Mouse (Mus musculus) forebrain, embryonic 10.5 days (tissue): ENCODE measurements around the gene Il19. TPM values are rescaled to one million over a fixed set of nuclear protein-coding genes. Genes with fewer than 3 reads are reported as not detected.

Source experiments
- DNase-seq: peaks from one replicate; pipeline ENCODE4 v3.0.0-alpha.2; 2017; ENCODE audit warnings: low spot score; ENCODE audit errors: extremely low spot score
- H3K27ac ChIP-seq: fragments of 300-500 bp; sonication (generic); 2 replicates; pipeline ENCODE4 v1.5.1; 2016; ENCODE audit warnings: mild to moderate bottlenecking
- H3K27me3 ChIP-seq: fragments of 300-500 bp; sonication (generic); 2 replicates; pipeline ENCODE4 v1.6.1; 2016; ENCODE audit warnings: mild to moderate bottlenecking; ENCODE audit not compliant: poor library complexity, severe bottlenecking
- H3K36me3 ChIP-seq: fragments of 300-500 bp; sonication (generic); replicated peaks from 2 replicates; pipeline ENCODE4 v1.6.1; 2016; ENCODE audit warnings: mild to moderate bottlenecking, moderate library complexity
- H3K4me1 ChIP-seq: fragments of 300-500 bp; sonication (generic); 2 replicates; pipeline ENCODE4 v1.6.1; 2016
- H3K4me3 ChIP-seq: fragments of 300-500 bp; sonication (generic); 2 replicates; pipeline ENCODE4 v1.5.1; 2016; ENCODE audit warnings: mild to moderate bottlenecking, moderate library complexity
- H3K9me3 ChIP-seq: fragments of 300-500 bp; sonication (generic); 2 replicates; pipeline ENCODE4 v1.6.1; 2016; ENCODE audit warnings: mild to moderate bottlenecking, moderate library complexity
- WGBS: fragments of 180-500 bp; shearing (Covaris S2); methylation state at CpG from one replicate; pipeline ENCODE4 v1.1.7; 2016; 5-methylcytosine and 5-hydroxymethylcytosine counted together
- polyA plus RNA-seq: library from polyadenylated mRNA; unstranded; fragments of >200 nt; fragmentation: Nextera tagmentation; extraction: Ambion mirVana; gene quantifications from 2 replicates; pipeline ENCODE4 v1.2.1, GENCODE M21; 2016

The Il19 gene
- not detected in 2 replicates for polyA plus RNA-seq

DNA sequence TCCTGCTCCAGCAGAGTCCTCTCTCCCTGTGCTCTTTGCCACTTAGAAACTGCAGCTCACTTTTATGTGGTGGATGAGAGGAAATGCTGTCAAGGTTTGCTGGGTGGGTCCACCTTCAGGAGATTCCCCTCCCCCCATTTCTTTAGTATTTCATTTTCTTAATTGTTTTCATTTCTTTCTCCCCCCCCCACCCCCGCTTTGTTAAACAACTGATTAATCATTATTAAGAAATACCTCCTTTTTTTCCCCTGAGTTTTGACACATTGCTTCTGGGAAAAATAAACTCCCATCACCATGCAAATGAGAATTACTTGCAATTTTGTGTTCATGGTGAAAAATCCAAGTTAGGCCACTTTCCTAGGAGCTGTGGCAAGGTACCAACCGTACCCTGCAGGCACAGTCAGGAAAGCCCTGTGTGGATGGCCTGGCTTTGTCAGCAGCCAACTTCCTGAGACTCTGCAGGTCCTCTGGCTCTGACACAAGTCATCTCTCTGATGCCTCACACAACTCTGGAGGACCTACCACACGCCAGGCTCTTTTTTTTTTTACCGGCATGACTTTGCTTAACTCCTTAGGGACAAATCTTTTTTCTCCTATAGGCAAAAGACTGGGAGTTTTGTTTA, at the start of gene Il19:
Il19 (minus strand) TSS at position 51 of the 623 bp plus-strand sequence.
- Histone ChIP-seq H3K4me1 (peaks cover 17% of the 10 kb centered on the region), H3K9me3 (no peaks in the 10 kb centered on the region), H3K36me3 (no peaks in the 10 kb centered on the region), H3K27ac (no peak within 1 kb of the TSS), H3K4me3 (no peak within 1 kb of the TSS), H3K27me3 (no peaks in the 10 kb centered on the region)
- no peak for DNase-seq
- whole genome bisulfite sequencing = 78% methylated on average over 4 of the region's 4 CpGs

DNA sequence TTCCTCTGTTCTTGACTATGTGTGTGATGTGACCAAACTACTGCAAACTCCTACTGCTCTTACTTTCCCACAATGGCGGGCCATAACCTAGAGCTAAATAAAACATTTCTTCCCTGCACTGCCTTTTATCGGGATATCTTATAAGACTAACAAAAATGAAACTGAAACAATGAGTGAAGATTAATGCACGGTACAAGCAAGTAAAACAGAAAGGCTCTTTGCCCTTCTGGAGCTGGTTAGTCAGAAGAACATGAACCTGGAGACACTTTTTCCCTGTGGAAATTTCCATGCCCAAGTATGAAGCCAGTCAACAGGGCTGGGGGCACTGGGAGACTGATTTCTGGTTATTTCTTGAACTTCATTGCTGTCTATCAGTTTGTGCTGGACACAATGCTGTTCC, 49.4 kb upstream of the Il19 start:
- no peak for DNase-seq
- 0 out of 2 replicates have a peak, but pooled peaks cover 2% of the 10 kb centered on the region for H3K4me1 ChIP-seq

DNA sequence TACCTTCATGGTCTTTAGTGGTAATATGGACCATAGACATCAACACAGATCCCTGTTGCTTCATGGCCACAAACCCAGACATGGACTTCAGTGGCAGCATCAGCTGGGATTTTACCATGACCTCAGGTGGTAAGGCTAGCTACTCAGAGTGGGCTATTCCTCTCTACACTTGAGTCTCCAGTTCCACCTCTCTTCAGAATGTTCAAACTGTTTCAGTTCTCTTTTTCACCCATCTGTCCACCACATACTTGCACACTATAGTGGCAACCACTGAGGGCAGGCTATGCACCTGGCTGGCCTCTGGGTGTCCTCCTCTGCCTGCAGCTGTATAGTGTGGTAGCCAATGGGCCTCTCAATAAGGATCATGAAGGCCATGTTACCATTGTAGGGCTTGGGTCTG, 47.5 kb upstream of the Il19 start:
- H3K36me3 ChIP-seq = no peaks in the 10 kb centered on the region
- 0 out of 2 replicates have a peak, but pooled peaks cover 2% of the 10 kb centered on the region for H3K4me1 ChIP-seq
- DNase-seq = no peak
- H3K27ac ChIP-seq = no peak overlapping the region
- H3K27me3 ChIP-seq = no peaks in the 10 kb centered on the region
- H3K9me3 ChIP-seq = no peaks in the 10 kb centered on the region
- no peak overlapping the region for H3K4me3 ChIP-seq

More for the DNA sequence above, 49.4 kb upstream of the Il19 start:
- Histone ChIP-seq H3K9me3 (no peaks in the 10 kb centered on the region), H3K36me3 (no peaks in the 10 kb centered on the region), H3K4me3 (no peak overlapping the region), H3K27me3 (no peaks in the 10 kb centered on the region), H3K27ac (no peak overlapping the region)
- 87% methylated on average over 3 of the region's 3 CpGs for whole genome bisulfite sequencing

DNA sequence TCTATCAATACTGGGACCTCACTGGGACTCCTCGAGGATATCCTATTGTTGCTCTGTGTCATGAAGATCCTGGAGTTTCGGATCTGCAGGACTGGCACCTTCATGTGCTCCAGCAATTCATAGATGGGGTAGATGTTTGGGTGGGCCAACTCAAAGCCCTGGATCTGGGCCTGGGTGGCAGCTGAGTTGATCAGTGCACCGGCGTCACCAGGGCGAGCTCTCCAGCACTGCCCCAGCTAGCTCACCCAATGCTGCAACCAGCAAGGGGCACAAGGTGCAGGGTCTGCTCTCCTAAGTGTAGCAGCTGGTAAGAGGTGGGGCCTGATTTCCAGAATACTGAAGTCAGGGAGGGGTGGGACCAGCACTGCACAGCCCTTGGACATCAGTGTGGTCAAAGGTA, 47.1 kb upstream of the Il19 start:
- WGBS = 90% methylated on average over 5 of the region's 5 CpGs
- H3K27ac ChIP-seq = no peak overlapping the region
- no peaks in the 10 kb centered on the region for H3K9me3 ChIP-seq
- H3K4me1 ChIP-seq = 0 out of 2 replicates have a peak, but pooled peaks cover 2% of the 10 kb centered on the region
- no peak overlapping the region for H3K4me3 ChIP-seq
- H3K36me3 ChIP-seq = no peaks in the 10 kb centered on the region
- H3K27me3 ChIP-seq = no peaks in the 10 kb centered on the region
- no peak for DNase-seq

DNA sequence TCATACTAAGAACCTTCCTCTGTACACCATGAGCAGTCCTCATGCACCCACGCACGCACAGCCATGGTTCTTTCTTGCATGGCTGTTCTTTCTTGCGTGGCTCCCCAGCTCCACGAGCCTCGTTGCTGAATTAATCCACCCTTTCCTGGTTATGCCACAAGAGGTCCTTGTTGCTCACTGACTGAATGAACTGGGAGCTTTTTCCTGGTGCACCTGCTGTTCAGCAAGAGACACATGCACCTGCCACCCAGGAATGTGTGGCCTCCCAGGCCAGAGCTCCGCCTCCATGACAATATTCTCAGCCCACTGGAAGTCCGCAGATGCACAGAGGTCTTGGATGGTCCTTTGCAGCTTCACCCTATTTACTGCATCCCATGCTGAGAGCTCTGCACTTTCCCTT, 44.5 kb upstream of the Il19 start:
- DNase-seq = no peak
- H3K27me3 ChIP-seq = no peaks in the 10 kb centered on the region
- H3K4me1 ChIP-seq = 0 out of 2 replicates have a peak, but pooled peaks cover 2% of the 10 kb centered on the region
- H3K27ac ChIP-seq = no peak overlapping the region
- no peaks in the 10 kb centered on the region for H3K9me3 ChIP-seq
- no peaks in the 10 kb centered on the region for H3K36me3 ChIP-seq
- WGBS = 54% methylated on average over 7 of the region's 7 CpGs
- H3K4me3 ChIP-seq = no peak overlapping the region

DNA sequence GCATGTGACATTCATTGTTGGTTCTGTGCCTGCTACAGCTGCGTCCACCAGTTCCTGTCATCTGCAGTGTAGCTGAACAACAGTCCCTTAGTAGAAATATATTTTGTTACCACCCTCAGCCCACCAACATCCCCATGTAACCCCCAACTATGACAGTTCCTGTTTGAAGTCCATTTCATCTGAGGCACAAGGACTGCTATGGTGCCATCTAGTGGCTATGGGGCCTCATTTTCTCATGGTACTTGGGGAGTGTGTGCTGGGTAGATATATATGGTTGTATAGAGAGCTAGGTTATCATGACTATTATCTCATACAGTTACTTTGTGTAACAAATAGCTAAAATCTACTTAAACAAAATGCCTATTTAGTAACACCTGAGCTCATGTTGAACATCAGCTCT, 39.5 kb upstream of the Il19 start:
- H3K27ac ChIP-seq = no peak overlapping the region
- no peak overlapping the region for H3K4me3 ChIP-seq
- H3K27me3 ChIP-seq = no peaks in the 10 kb centered on the region
- H3K4me1 ChIP-seq = 0 out of 2 replicates have a peak, but pooled peaks cover 1% of the 10 kb centered on the region
- H3K9me3 ChIP-seq = no peaks in the 10 kb centered on the region
- 59% methylated on average over 1 of the region's 1 CpGs for WGBS
- DNase-seq = peak; percentile 49
- no peaks in the 10 kb centered on the region for H3K36me3 ChIP-seq

DNA sequence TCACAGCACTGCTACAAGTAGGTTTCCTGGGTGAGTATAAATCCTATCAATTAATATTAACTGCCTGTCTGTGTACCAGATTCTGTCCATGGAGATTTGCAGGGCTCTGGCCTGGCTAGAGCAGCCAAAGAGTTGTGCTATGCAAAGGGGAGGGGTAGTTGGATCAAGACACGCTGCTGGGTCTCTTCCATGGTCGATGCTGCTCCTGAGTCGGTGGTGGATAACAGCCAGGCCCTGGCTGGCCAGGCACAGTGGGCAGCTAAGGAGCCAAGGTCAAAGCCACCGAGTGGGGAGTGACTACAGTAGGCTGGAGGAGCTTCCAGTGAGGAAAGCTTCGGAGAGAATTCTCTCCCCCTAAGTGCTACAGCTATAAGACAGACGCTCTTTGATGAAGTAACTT, 24.0 kb upstream of the Il19 start:
- no peak overlapping the region for H3K27ac ChIP-seq
- WGBS = 86% methylated on average over 6 of the region's 6 CpGs
- H3K36me3 ChIP-seq = no peaks in the 10 kb centered on the region
- no peak for DNase-seq
- no peaks in the 10 kb centered on the region for H3K27me3 ChIP-seq
- no peaks in the 10 kb centered on the region for H3K4me1 ChIP-seq
- H3K4me3 ChIP-seq = no peak overlapping the region
- no peaks in the 10 kb centered on the region for H3K9me3 ChIP-seq

DNA sequence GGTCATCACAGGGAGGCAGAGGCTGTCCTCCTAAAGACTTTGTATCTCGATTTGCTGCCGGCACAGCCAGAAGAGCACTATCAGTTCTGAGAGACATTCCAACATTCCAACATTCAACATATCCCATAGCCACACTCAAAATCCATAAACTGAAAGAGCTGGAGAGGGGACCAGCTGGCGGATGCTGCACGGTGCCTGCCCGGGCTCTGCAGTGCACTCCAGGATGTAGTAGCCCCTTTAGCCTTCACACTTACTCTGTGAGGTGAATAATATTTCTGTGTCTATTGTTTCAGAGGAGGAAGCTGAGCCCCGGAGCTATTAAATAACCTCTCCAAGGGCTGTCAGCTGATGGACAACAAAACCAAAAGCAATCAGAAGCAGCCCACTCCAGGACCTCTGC, 7.0 kb upstream of the Il19 start:
- Histone ChIP-seq H3K36me3 (no peaks in the 10 kb centered on the region), H3K4me1 (peaks cover 1% of the 10 kb centered on the region; the same call in 1 of the 2 replicates), H3K27ac (no peak overlapping the region), H3K9me3 (no peaks in the 10 kb centered on the region), H3K4me3 (no peak overlapping the region), H3K27me3 (no peaks in the 10 kb centered on the region)
- WGBS = 78% methylated on average over 6 of the region's 6 CpGs
- no peak for DNase-seq

DNA sequence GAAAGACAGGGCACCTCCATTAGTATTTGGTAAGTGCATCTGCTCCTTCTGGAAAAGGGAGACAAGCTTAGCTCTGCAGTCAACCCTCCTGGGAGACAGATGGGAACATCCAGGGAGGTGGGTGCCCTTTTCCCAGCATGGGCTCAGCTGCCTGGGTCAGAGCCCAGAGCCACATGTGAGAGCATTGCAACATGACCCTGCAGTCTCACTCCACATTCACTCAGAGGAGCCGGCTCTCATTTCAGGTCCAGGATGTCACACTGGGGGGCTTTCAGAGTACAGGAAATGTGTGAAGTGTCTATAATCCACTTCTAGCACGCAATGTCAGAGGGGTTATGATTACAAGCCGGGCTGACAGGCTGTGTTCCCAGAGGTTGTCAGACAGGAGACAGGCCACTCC, 1.9 kb upstream of the Il19 start:
- Histone ChIP-seq H3K36me3 (no peaks in the 10 kb centered on the region), H3K27me3 (no peaks in the 10 kb centered on the region), H3K4me1 (peaks cover 11% of the 10 kb centered on the region), H3K27ac (no peak overlapping the region), H3K9me3 (no peaks in the 10 kb centered on the region), H3K4me3 (no peak overlapping the region)
- DNase-seq = no peak
- WGBS = 68% methylated on average over 3 of the region's 3 CpGs

DNA sequence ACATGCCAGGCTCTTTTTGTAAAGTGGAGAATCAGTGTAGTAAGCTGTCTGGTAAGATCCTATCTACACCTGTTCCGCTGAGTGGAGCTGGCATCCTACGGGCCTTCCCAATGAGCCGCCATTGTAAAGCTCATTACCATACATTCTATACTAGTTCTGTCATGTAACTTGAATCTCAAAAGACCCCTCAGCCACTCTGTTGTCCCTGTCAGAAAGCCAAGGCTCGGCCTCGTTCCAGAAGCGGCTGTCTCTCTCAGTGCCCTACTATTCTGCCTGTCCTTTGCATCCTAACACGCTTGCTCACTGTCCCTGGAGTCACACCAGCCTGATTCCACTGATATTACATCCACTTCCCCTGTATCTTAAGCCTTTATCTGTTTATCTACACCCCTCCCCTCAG, 1.7 kb downstream of the Il19 start:
- WGBS = 86% methylated on average over 7 of the region's 7 CpGs
- Histone ChIP-seq H3K36me3 (no peaks in the 10 kb centered on the region), H3K27ac (no peak overlapping the region), H3K4me1 (peaks cover 17% of the 10 kb centered on the region), H3K27me3 (no peaks in the 10 kb centered on the region), H3K4me3 (no peak overlapping the region), H3K9me3 (no peaks in the 10 kb centered on the region)
- no peak for DNase-seq

DNA sequence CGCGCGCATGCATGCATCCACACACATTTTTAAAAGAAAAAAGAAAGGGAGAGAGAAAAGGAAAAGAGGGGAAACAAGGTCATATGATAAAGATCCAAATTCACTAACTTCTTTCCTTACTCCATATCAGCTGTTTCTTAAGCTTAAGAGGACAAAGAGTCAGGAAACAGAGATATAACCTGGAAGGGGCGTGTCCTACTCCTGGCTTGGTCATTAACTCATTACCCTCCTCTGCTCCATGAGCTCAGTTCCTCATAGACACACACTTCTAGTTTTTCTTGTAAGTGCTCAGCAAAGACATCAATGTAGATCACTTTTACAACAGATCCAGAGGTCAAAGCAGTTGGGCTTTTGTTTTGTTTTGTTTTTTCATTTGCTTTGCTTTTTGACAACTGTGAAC, 2.7 kb downstream of the Il19 start:
- H3K27me3 ChIP-seq = no peaks in the 10 kb centered on the region
- WGBS = 90% methylated on average over 4 of the region's 4 CpGs
- H3K36me3 ChIP-seq = no peaks in the 10 kb centered on the region
- no peaks in the 10 kb centered on the region for H3K9me3 ChIP-seq
- H3K4me1 ChIP-seq = peaks cover 22% of the 10 kb centered on the region
- no peak for DNase-seq
- no peak overlapping the region for H3K4me3 ChIP-seq
- no peak overlapping the region for H3K27ac ChIP-seq

DNA sequence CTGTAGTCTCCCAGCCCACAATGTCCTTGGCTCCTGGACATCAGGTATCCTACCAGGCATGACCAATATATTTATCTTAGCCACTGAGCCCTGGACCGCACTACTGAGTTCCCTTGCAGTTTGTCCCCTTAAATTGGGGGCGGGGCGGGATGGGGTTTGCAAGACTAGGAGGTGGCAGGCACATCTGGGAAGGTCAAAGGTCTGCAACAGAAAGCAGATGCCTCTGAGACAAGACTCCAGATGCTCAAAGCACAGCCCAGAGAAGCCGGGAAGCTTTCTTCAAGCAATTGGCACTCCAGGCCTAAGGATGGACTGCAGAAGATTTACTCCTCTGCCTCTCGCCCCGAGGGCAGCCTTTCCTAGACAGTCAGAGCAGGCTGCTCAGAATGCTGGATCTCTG, 3.6 kb downstream of the Il19 start:
- WGBS = 49% methylated on average over 6 of the region's 6 CpGs
- peak; percentile 22 for DNase-seq

DNA sequence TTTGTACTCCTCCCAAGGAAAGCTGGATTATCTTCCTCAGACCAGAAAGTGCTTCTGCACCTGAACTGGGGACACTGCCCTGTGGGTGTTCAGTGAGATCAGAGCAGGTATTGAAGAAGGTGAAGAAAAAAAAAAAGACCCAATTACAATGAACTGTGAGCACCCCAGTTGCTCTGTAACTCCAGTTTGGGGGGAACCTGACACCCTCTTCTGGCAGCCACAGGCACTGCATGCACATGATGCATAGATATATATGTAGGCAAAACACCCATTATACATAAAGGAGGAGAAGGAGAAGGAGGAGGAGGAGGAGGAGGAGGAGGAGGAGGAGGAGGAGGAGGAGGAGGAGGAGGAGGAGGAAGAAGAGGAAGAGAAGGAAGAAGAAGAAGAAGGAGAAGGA, 13.4 kb downstream of the Il19 start:
- H3K4me1 ChIP-seq = no peaks in the 10 kb centered on the region
- H3K36me3 ChIP-seq = no peaks in the 10 kb centered on the region
- H3K9me3 ChIP-seq = no peaks in the 10 kb centered on the region
- H3K27ac ChIP-seq = no peak overlapping the region
- H3K27me3 ChIP-seq = no peaks in the 10 kb centered on the region
- H3K4me3 ChIP-seq = no peak overlapping the region
- DNase-seq = no peak

More for the DNA sequence above, 3.6 kb downstream of the Il19 start:
- Histone ChIP-seq H3K4me3 (no peak overlapping the region), H3K9me3 (no peaks in the 10 kb centered on the region), H3K27ac (no peak overlapping the region), H3K4me1 (peaks cover 16% of the 10 kb centered on the region; the same call in 1 of the 2 replicates), H3K36me3 (no peaks in the 10 kb centered on the region), H3K27me3 (no peaks in the 10 kb centered on the region)
